Mouse (Mus musculus): ENCODE results near the gene Htra1. TPM values are rescaled to one million over a fixed set of nuclear protein-coding genes. Genes with fewer than 3 reads are reported as not detected.

Htra1 gene
- polyA plus RNA-seq, 1 experiment from 2014 or later: 7.2 TPM

- H3K4me3 ChIP-seq (ENCODE audit: low read depth, low read length): no peak overlapping the region
- H3K27me3 ChIP-seq (ENCODE audit: control insufficient read depth, insufficient read depth, low read length): no peaks in the 10 kb centered on the region
- no peaks in the 10 kb centered on the region for H3K36me3 ChIP-seq (ENCODE audit: control insufficient read depth, insufficient read depth, low read length)
- DNase-seq (ENCODE audit: low spot score) (no peak), ATAC-seq (ENCODE audit: insufficient read depth, low FRiP score, low TSS enrichment) (no peak)
- WGBS: 91% methylated on average over 7 of the region's 7 CpGs
- H3K9ac ChIP-seq (ENCODE audit: low read length): no peak overlapping the region
- no peak overlapping the region for H3K27ac ChIP-seq (ENCODE audit: low read depth, low read length)
- H3K9me3 ChIP-seq (ENCODE audit: control insufficient read depth, low read length): no peaks in the 10 kb centered on the region
- no peaks in the 10 kb centered on the region for H3K4me1 ChIP-seq (ENCODE audit: control insufficient read depth, insufficient read depth, low read length)
- H3K4me2 ChIP-seq (ENCODE audit: low read depth): no peak overlapping the region
These were observed 14.6 kb downstream of the Htra1 start for GRCm38 (mm10) chr7:130950482-130950881.

DNA sequence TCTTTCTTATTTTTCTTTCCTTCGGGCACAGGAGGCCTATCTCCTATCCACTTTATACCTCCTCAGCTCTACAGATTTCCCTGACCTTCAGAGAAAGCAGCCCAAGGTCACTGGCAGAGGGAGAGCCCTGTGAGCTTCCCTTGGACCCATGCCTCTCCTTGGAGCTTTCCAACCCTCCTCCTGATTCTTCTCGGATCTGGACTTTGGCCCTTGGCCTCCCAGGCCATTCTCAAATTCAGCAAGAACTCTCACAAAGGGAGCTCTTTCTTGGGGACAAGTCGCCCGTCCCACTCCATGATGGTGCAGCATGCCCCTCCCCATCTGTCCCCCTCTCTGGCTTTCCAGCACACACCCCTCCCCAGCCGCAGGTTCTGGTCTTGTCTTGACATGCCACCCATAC is 15.1 kb downstream of the Htra1 start:
- Histone ChIP-seq H3K4me2 (ENCODE audit: low read depth) (no peak overlapping the region), H3K4me1 (ENCODE audit: control insufficient read depth, insufficient read depth, low read length) (no peaks in the 10 kb centered on the region), H3K27me3 (ENCODE audit: control insufficient read depth, insufficient read depth, low read length) (no peaks in the 10 kb centered on the region), H3K9me3 (ENCODE audit: control insufficient read depth, low read length) (no peaks in the 10 kb centered on the region), H3K9ac (ENCODE audit: low read length) (no peak overlapping the region), H3K4me3 (ENCODE audit: low read depth, low read length) (no peak overlapping the region), H3K27ac (ENCODE audit: low read depth, low read length) (no peak overlapping the region), H3K36me3 (ENCODE audit: control insufficient read depth, insufficient read depth, low read length) (no peaks in the 10 kb centered on the region)
- ATAC-seq (ENCODE audit: insufficient read depth, low FRiP score, low TSS enrichment): no peak
- no peak for DNase-seq (ENCODE audit: low spot score)
- 86% methylated on average over 5 of the region's 5 CpGs for WGBS

DNA sequence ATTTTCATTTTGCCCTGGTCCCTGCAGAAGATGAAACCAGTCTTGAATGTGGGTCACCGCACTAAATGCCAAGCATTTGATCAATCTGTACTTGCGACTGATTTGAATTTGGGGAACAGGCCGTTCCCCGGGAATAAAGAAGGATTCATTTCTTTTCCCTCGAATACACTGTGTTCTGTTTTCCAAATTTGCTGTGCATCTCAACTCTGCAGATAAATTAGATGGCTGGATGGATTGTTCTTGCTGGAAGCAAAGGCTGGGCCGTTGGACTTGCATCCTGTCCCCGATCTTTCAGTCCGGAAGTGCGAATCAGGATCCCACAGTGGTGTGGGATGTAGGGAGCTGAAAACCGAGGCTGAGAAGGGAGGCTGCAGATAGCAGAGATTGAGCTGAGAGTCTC is 17.5 kb downstream of the Htra1 start:
- no peak overlapping the region for H3K9ac ChIP-seq (ENCODE audit: low read length)
- no peak for DNase-seq (ENCODE audit: low spot score)
- no peak overlapping the region for H3K4me2 ChIP-seq (ENCODE audit: low read depth)
- H3K4me3 ChIP-seq (ENCODE audit: low read depth, low read length): no peak overlapping the region
- no peaks in the 10 kb centered on the region for H3K9me3 ChIP-seq (ENCODE audit: control insufficient read depth, low read length)
- H3K27ac ChIP-seq (ENCODE audit: low read depth, low read length): no peak overlapping the region
- H3K4me1 ChIP-seq (ENCODE audit: control insufficient read depth, insufficient read depth, low read length): no peaks in the 10 kb centered on the region
- ATAC-seq (ENCODE audit: insufficient read depth, low FRiP score, low TSS enrichment): no peak
- no peaks in the 10 kb centered on the region for H3K36me3 ChIP-seq (ENCODE audit: control insufficient read depth, insufficient read depth, low read length)
- H3K27me3 ChIP-seq (ENCODE audit: control insufficient read depth, insufficient read depth, low read length): no peaks in the 10 kb centered on the region
- 90% methylated on average over 10 of the region's 10 CpGs for WGBS

DNA sequence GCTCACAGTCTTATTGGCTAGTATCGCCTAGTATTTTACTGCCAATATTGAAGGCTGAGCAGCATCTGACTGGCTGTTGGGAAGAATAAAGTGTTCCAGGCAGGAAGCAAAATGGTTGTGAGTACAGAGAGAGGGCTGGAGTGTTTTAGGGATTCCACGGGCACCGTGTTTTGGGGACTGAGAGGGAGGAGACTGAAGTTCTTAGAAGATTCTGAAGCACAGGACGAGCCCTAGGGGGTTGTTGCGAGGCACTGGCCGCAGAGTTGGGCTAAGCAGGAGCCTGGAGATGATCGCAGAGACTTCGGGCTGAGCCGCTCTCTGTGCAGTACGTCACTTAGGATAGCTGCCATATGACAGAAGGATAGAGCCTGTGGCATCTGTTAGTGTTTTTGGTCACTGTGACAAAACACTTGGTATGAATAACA is 18.3 kb downstream of the Htra1 start:
- ATAC-seq (ENCODE audit: insufficient read depth, low FRiP score, low TSS enrichment) (no peak), DNase-seq (ENCODE audit: low spot score) (no peak)
- H3K27ac ChIP-seq (ENCODE audit: low read depth, low read length): no peak overlapping the region
- no peaks in the 10 kb centered on the region for H3K9me3 ChIP-seq (ENCODE audit: control insufficient read depth, low read length)
- H3K4me3 ChIP-seq (ENCODE audit: low read depth, low read length): no peak overlapping the region
- H3K36me3 ChIP-seq (ENCODE audit: control insufficient read depth, insufficient read depth, low read length): no peaks in the 10 kb centered on the region
- H3K4me1 ChIP-seq (ENCODE audit: control insufficient read depth, insufficient read depth, low read length): no peaks in the 10 kb centered on the region
- H3K4me2 ChIP-seq (ENCODE audit: low read depth): no peak overlapping the region
- no peaks in the 10 kb centered on the region for H3K27me3 ChIP-seq (ENCODE audit: control insufficient read depth, insufficient read depth, low read length)
- no peak overlapping the region for H3K9ac ChIP-seq (ENCODE audit: low read length)
- WGBS: 88% methylated on average over 10 of the region's 10 CpGs

DNA sequence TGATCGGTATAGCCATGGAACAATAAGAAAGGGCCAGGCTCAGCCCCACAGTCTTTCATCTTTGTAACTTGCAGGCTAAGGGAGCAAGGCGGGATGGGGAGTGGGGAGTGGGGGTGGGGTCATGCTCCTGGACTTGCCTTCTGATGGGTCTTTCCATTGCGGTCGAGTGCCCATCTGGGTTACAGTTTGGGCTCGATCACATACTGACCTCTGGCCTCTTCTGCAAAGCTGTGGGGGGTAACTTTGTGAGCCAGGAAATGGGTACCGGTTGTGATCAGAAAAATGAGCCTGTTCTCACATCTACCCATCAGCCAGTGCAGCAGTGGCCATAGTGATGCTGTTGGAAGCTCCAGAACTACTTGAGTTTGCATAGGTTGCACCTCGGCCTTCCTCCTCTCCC is 22.6 kb downstream of the Htra1 start:
- Histone ChIP-seq H3K36me3 (ENCODE audit: control insufficient read depth, insufficient read depth, low read length) (no peaks in the 10 kb centered on the region), H3K9me3 (ENCODE audit: control insufficient read depth, low read length) (no peaks in the 10 kb centered on the region), H3K27me3 (ENCODE audit: control insufficient read depth, insufficient read depth, low read length) (no peaks in the 10 kb centered on the region), H3K4me1 (ENCODE audit: control insufficient read depth, insufficient read depth, low read length) (no peaks in the 10 kb centered on the region), H3K4me3 (ENCODE audit: low read depth, low read length) (no peak overlapping the region), H3K4me2 (ENCODE audit: low read depth) (no peak overlapping the region), H3K9ac (ENCODE audit: low read length) (no peak overlapping the region), H3K27ac (ENCODE audit: low read depth, low read length) (no peak overlapping the region)
- no peak for ATAC-seq (ENCODE audit: insufficient read depth, low FRiP score, low TSS enrichment)
- no peak for DNase-seq (ENCODE audit: low spot score)
- WGBS: 51% methylated on average over 7 of the region's 7 CpGs

- Histone ChIP-seq H3K4me3 (ENCODE audit: low read depth, low read length) (no peak overlapping the region), H3K9me3 (ENCODE audit: control insufficient read depth, low read length) (no peaks in the 10 kb centered on the region), H3K4me2 (ENCODE audit: low read depth) (no peak overlapping the region), H3K27ac (ENCODE audit: low read depth, low read length) (no peak overlapping the region), H3K27me3 (ENCODE audit: control insufficient read depth, insufficient read depth, low read length) (no peaks in the 10 kb centered on the region), H3K9ac (ENCODE audit: low read length) (no peak overlapping the region), H3K4me1 (ENCODE audit: control insufficient read depth, insufficient read depth, low read length) (no peaks in the 10 kb centered on the region), H3K36me3 (ENCODE audit: control insufficient read depth, insufficient read depth, low read length) (no peaks in the 10 kb centered on the region)
- ATAC-seq (ENCODE audit: insufficient read depth, low FRiP score, low TSS enrichment) (no peak), DNase-seq (ENCODE audit: low spot score) (no peak)
- 56% methylated on average over 7 of the region's 7 CpGs for WGBS
These were observed 24.0 kb downstream of the Htra1 start for GRCm38 (mm10) chr7:130959868-130960267.

- no peaks in the 10 kb centered on the region for H3K4me1 ChIP-seq (ENCODE audit: control insufficient read depth, insufficient read depth, low read length)
- H3K36me3 ChIP-seq (ENCODE audit: control insufficient read depth, insufficient read depth, low read length): no peaks in the 10 kb centered on the region
- no peak overlapping the region for H3K4me3 ChIP-seq (ENCODE audit: low read depth, low read length)
- H3K27ac ChIP-seq (ENCODE audit: low read depth, low read length): no peak overlapping the region
- H3K4me2 ChIP-seq (ENCODE audit: low read depth): no peak overlapping the region
- no peaks in the 10 kb centered on the region for H3K27me3 ChIP-seq (ENCODE audit: control insufficient read depth, insufficient read depth, low read length)
- DNase-seq (ENCODE audit: low spot score) (no peak), ATAC-seq (ENCODE audit: insufficient read depth, low FRiP score, low TSS enrichment) (no peak)
- 89% methylated on average over 6 of the region's 6 CpGs for WGBS
- H3K9ac ChIP-seq (ENCODE audit: low read length): no peak overlapping the region
- no peaks in the 10 kb centered on the region for H3K9me3 ChIP-seq (ENCODE audit: control insufficient read depth, low read length)
These were observed 25.5 kb downstream of the Htra1 start for GRCm38 (mm10) chr7:130961429-130961828.

DNA sequence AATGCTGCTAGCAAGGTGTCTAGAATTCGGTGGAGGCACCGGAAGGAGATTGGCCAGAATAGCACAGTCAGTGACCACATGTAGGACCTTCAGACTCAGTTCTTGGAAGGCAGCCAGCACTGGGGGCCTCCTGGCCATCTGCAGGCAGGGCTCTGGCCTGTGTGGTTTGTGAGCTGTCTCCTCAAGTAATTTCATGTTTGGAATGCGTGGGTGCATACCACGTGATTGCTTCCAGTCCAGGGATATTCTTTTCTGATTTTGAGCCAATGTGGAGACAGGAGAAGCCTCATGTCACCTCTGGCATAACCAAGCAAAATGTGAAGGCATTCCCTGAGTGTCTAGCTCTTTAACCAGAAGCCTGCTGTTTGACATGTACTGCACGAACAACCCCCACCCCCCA is 28.8 kb downstream of the Htra1 start:
- WGBS: 72% methylated on average over 5 of the region's 5 CpGs
- Histone ChIP-seq H3K36me3 (ENCODE audit: control insufficient read depth, insufficient read depth, low read length) (no peaks in the 10 kb centered on the region), H3K9ac (ENCODE audit: low read length) (no peak overlapping the region), H3K27me3 (ENCODE audit: control insufficient read depth, insufficient read depth, low read length) (no peaks in the 10 kb centered on the region), H3K27ac (ENCODE audit: low read depth, low read length) (no peak overlapping the region), H3K4me2 (ENCODE audit: low read depth) (no peak overlapping the region), H3K9me3 (ENCODE audit: control insufficient read depth, low read length) (no peaks in the 10 kb centered on the region), H3K4me1 (ENCODE audit: control insufficient read depth, insufficient read depth, low read length) (no peaks in the 10 kb centered on the region), H3K4me3 (ENCODE audit: low read depth, low read length) (no peak overlapping the region)
- no peak for ATAC-seq (ENCODE audit: insufficient read depth, low FRiP score, low TSS enrichment)
- no peak for DNase-seq (ENCODE audit: low spot score)

GRCm38 (mm10) chr7:130965396-130965795 is 29.5 kb downstream of the Htra1 start:
- Histone ChIP-seq H3K36me3 (ENCODE audit: control insufficient read depth, insufficient read depth, low read length) (no peaks in the 10 kb centered on the region), H3K9ac (ENCODE audit: low read length) (no peak overlapping the region), H3K27ac (ENCODE audit: low read depth, low read length) (no peak overlapping the region), H3K4me3 (ENCODE audit: low read depth, low read length) (no peak overlapping the region), H3K27me3 (ENCODE audit: control insufficient read depth, insufficient read depth, low read length) (no peaks in the 10 kb centered on the region), H3K9me3 (ENCODE audit: control insufficient read depth, low read length) (no peaks in the 10 kb centered on the region), H3K4me1 (ENCODE audit: control insufficient read depth, insufficient read depth, low read length) (no peaks in the 10 kb centered on the region), H3K4me2 (ENCODE audit: low read depth) (no peak overlapping the region)
- no peak for ATAC-seq (ENCODE audit: insufficient read depth, low FRiP score, low TSS enrichment)
- WGBS: 89% methylated on average over 4 of the region's 4 CpGs
- DNase-seq (ENCODE audit: low spot score): no peak

Measured in neural tube, embryonic 11.5 days (tissue).